Mouse (Mus musculus): ENCODE measurements around the gene Slc10a2. TPM values are rescaled to one million over a fixed set of nuclear protein-coding genes. Genes with fewer than 3 reads are reported as not detected.
"Not testable (repeated sequence)": the region's sequence is repeated elsewhere in the genome, so short reads cannot be mapped to it uniquely, and the experiment has no call there.

The Slc10a2 gene
- not detected in 2 replicates for polyA plus RNA-seq (2012; rRNA removed)
- not detected in 2 replicates for polyA plus RNA-seq (2014; fragmentation: Nextera tagmentation; extraction: Ambion mirVana)

GRCm38 (mm10) chr8:5105186-5105585, at the start of gene Slc10a2:
Gene Slc10a2 (minus strand): TSS chr8:5105351.
- TF ChIP-seq EP300 (IDR thresholded peaks at IDR 0.05; ENCODE audit: low read depth) (no peak), CTCF (IDR thresholded peaks at IDR 0.05; ENCODE audit: low read depth) (no peak)
- Histone ChIP-seq H3K4me1 (replicated peaks; ENCODE audit: control insufficient read depth in 2 of 2, insufficient read depth in 2 of 2, low read length in 1 of 2) (no peaks in the 10 kb centered on the region), H3K36me3 (replicated peaks; ENCODE audit: control insufficient read depth, insufficient read depth, low read depth) (no peaks in the 10 kb centered on the region), H3K4me2 (ENCODE audit: low read depth) (no peak within 1 kb of the TSS), H3K4me3 (ENCODE audit: insufficient read depth in 1 of 2, low read depth in 2 of 2, low read length in 2 of 2) (no peak within 1 kb of the TSS), H3K27me3 (ENCODE audit: control insufficient read depth, insufficient read depth, low read length) (no peaks in the 10 kb centered on the region), H3K9me3 (ENCODE audit: control insufficient read depth, low read length) (no peaks in the 10 kb centered on the region), H3K9ac (replicated peaks) (no peak within 1 kb of the TSS), H3K27ac (no peak within 1 kb of the TSS)
- no peak for ATAC-seq (ENCODE audit: insufficient read depth)
- no peak for DNase-seq (ENCODE audit: low read depth in 3 of 3, low spot score in 3 of 3)
- 36% methylated on average over 5 of the region's 5 CpGs for WGBS (ENCODE audit: insufficient replicate concordance)

- no peak for ATAC-seq (ENCODE audit: insufficient read depth)
- WGBS (ENCODE audit: insufficient replicate concordance) = 49% methylated on average over 2 of the region's 2 CpGs
- H3K9me3 ChIP-seq (ENCODE audit: control insufficient read depth, low read length) = no peaks in the 10 kb centered on the region
- H3K4me2 ChIP-seq (ENCODE audit: low read depth) = no peak overlapping the region
- no peaks in the 10 kb centered on the region for H3K27me3 ChIP-seq (ENCODE audit: control insufficient read depth, insufficient read depth, low read length)
- no peak for DNase-seq (ENCODE audit: low read depth in 3 of 3, low spot score in 3 of 3)
- H3K27ac ChIP-seq = no peak overlapping the region
- no peaks in the 10 kb centered on the region for H3K4me1 ChIP-seq (replicated peaks; ENCODE audit: control insufficient read depth in 2 of 2, insufficient read depth in 2 of 2, low read length in 1 of 2)
- no peak overlapping the region for H3K9ac ChIP-seq (replicated peaks)
- H3K36me3 ChIP-seq (replicated peaks; ENCODE audit: control insufficient read depth, insufficient read depth, low read depth) = no peaks in the 10 kb centered on the region
- H3K4me3 ChIP-seq (ENCODE audit: insufficient read depth in 1 of 2, low read depth in 2 of 2, low read length in 2 of 2) = no peak overlapping the region
- no peak for TF ChIP-seq CTCF (IDR thresholded peaks at IDR 0.05; ENCODE audit: low read depth)
- no peak for TF ChIP-seq EP300 (IDR thresholded peaks at IDR 0.05; ENCODE audit: low read depth)
Observed at GRCm38 (mm10) chr8:5129322-5129829, 24.2 kb upstream of the Slc10a2 start.

- no peaks in the 10 kb centered on the region for H3K4me1 ChIP-seq (replicated peaks; ENCODE audit: control insufficient read depth in 2 of 2, insufficient read depth in 2 of 2, low read length in 1 of 2)
- TF ChIP-seq EP300 (IDR thresholded peaks at IDR 0.05; ENCODE audit: low read depth) = no peak
- TF ChIP-seq CTCF (IDR thresholded peaks at IDR 0.05; ENCODE audit: low read depth) = peak; percentile 57
- no peak overlapping the region for H3K4me2 ChIP-seq (ENCODE audit: low read depth)
- H3K27me3 ChIP-seq (ENCODE audit: control insufficient read depth, insufficient read depth, low read length) = no peaks in the 10 kb centered on the region
- H3K27ac ChIP-seq = no peak overlapping the region
- H3K36me3 ChIP-seq (replicated peaks; ENCODE audit: control insufficient read depth, insufficient read depth, low read depth) = no peaks in the 10 kb centered on the region
- no peaks in the 10 kb centered on the region for H3K9me3 ChIP-seq (ENCODE audit: control insufficient read depth, low read length)
- no peak overlapping the region for H3K4me3 ChIP-seq (ENCODE audit: insufficient read depth in 1 of 2, low read depth in 2 of 2, low read length in 2 of 2)
- DNase-seq (ENCODE audit: low read depth in 3 of 3, low spot score in 3 of 3) (no peak), ATAC-seq (ENCODE audit: insufficient read depth) (no peak)
- no peak overlapping the region for H3K9ac ChIP-seq (replicated peaks)
- WGBS (ENCODE audit: insufficient replicate concordance) = 48% methylated on average over 5 of the region's 5 CpGs
Observed at GRCm38 (mm10) chr8:5106855-5107254, 1.7 kb upstream of the Slc10a2 start.

- H3K4me2 ChIP-seq (ENCODE audit: low read depth) = no peak overlapping the region
- no peaks in the 10 kb centered on the region for H3K4me1 ChIP-seq (replicated peaks; ENCODE audit: control insufficient read depth in 2 of 2, insufficient read depth in 2 of 2, low read length in 1 of 2)
- H3K4me3 ChIP-seq (ENCODE audit: insufficient read depth in 1 of 2, low read depth in 2 of 2, low read length in 2 of 2) = no peak overlapping the region
- ATAC-seq (ENCODE audit: insufficient read depth) (no peak), DNase-seq (ENCODE audit: low read depth in 3 of 3, low spot score in 3 of 3) (no peak)
- no peaks in the 10 kb centered on the region for H3K9me3 ChIP-seq (ENCODE audit: control insufficient read depth, low read length)
- H3K27me3 ChIP-seq (ENCODE audit: control insufficient read depth, insufficient read depth, low read length) = no peaks in the 10 kb centered on the region
- no peak overlapping the region for H3K9ac ChIP-seq (replicated peaks)
- TF ChIP-seq EP300 (IDR thresholded peaks at IDR 0.05; ENCODE audit: low read depth) (no peak), CTCF (IDR thresholded peaks at IDR 0.05; ENCODE audit: low read depth) (no peak)
- WGBS (ENCODE audit: insufficient replicate concordance) = 57% methylated on average over 4 of the region's 4 CpGs
- H3K27ac ChIP-seq = no peak overlapping the region
- H3K36me3 ChIP-seq (replicated peaks; ENCODE audit: control insufficient read depth, insufficient read depth, low read depth) = no peaks in the 10 kb centered on the region
Observed at GRCm38 (mm10) chr8:5095392-5095791, 9.8 kb downstream of the Slc10a2 start.

- not testable (repeated sequence) for H3K4me1 ChIP-seq (replicated peaks; ENCODE audit: control insufficient read depth in 2 of 2, insufficient read depth in 2 of 2, low read length in 1 of 2)
Observed at GRCm38 (mm10) chr8:5093991-5094390, 11.2 kb downstream of the Slc10a2 start.

More at GRCm38 (mm10) chr8:5093991-5094390, 11.2 kb downstream of the Slc10a2 start:
- H3K36me3 ChIP-seq (replicated peaks; ENCODE audit: control insufficient read depth, insufficient read depth, low read depth); H3K4me3 ChIP-seq (ENCODE audit: insufficient read depth in 1 of 2, low read depth in 2 of 2, low read length in 2 of 2); H3K27me3 ChIP-seq (ENCODE audit: control insufficient read depth, insufficient read depth, low read length); H3K9ac ChIP-seq (replicated peaks); DNase-seq (ENCODE audit: low read depth in 3 of 3, low spot score in 3 of 3); H3K27ac ChIP-seq; H3K9me3 ChIP-seq (ENCODE audit: control insufficient read depth, low read length); ATAC-seq (ENCODE audit: insufficient read depth); H3K4me2 ChIP-seq (ENCODE audit: low read depth): not testable (repeated sequence)

Measured in liver, embryonic 14.5 days (tissue).